Mouse (Mus musculus): ENCODE data around the gene Shld2. TPM values are rescaled to one million over a fixed set of nuclear protein-coding genes. Genes with fewer than 3 reads are reported as not detected.

Shld2 gene
- polyA plus RNA-seq, 1 experiment, result 26.7 TPM

DNA sequence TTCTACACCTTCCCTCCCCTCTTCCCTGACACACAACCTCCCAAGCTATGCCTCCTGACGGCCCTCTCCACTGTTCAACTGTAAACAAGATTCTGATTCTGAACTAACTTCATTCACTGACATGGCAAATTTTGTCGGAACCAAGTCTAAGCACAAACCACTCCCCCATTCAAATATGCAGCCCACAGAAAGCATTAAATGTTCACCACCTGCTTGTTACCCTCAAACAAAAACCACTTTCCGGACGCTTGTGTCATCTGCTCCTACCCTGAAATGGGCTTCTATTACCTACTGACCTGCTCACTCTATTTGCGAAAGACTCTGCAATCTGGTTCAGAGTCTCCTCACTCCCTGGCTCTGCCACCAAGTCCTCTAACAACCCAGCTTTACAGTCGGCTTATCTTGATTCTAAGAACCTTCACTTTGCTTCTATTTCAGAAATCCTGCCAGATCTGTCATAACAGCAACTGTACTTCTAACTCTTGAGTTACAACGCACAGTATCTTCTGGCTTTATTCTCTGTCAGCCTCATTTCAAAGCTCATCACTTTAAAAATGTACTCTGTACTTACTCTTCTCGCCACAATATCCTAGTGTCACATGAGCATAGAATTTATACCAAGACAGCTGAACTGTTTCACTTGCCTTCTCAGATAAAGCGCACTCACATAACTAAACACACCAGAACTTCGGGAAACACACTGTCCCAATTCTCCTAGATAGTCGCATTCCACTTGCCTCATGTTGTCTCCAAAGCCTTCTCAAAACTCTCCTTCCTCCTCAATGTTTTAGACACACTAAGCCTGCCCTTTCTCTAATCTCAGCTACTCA, 11.2 kb downstream of the Shld2 start:
- TF ChIP-seq POLR2A (IDR thresholded peaks at IDR 0.05; ENCODE audit: insufficient read depth, low read length) (no peak), EP300 (IDR thresholded peaks at IDR 0.05; ENCODE audit: insufficient read depth, low read depth, low read length) (no peak), CTCF (IDR thresholded peaks at IDR 0.05; ENCODE audit: low read depth, low read length) (no peak)
- no peak overlapping the region for H3K4me3 ChIP-seq (ENCODE audit: low read depth, low read length)
- H3K36me3 ChIP-seq (ENCODE audit: control insufficient read depth, insufficient read depth, low read length, poor library complexity, severe bottlenecking), result no peaks in the 10 kb centered on the region
- no peaks in the 10 kb centered on the region for H3K9me3 ChIP-seq (replicated peaks; ENCODE audit: control insufficient read depth, insufficient read depth, low read length, poor library complexity, severe bottlenecking)
- H3K27me3 ChIP-seq (ENCODE audit: control insufficient read depth, insufficient read depth, low read length, poor library complexity, severe bottlenecking), result no peaks in the 10 kb centered on the region
- H3K27ac ChIP-seq (ENCODE audit: insufficient read depth, low read length), result peak overlapping the region; percentile 94
- 0 out of 2 replicates have a peak overlapping the region, but pooled peaks have one; percentile 37 for H3K9ac ChIP-seq (ENCODE audit: low read depth, poor library complexity, severe bottlenecking)
- H3K4me1 ChIP-seq (ENCODE audit: control insufficient read depth, insufficient read depth, low read length), result no peaks in the 10 kb centered on the region

DNA sequence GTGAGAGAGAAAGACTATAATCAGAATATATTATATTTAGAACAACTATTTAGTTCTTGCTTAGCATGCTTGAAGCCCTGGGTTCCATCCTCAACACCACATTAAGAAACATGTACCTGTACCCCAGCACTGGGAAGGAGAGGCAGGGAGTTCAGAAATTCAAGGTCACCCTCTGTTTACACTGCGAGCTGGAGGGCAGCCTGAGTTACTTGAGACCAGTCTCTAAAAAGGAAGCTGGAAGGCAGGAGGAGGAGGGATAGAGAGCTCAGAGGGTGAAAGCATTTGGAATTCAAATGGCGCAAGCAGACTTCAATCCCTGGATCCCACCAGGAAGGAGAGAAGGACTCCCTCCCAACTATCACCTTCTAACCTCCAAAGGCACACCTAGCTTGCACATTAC, 12.7 kb downstream of the Shld2 start:
- H3K9me3 ChIP-seq (replicated peaks; ENCODE audit: control insufficient read depth, insufficient read depth, low read length, poor library complexity, severe bottlenecking), result no peaks in the 10 kb centered on the region
- H3K27me3 ChIP-seq (ENCODE audit: control insufficient read depth, insufficient read depth, low read length, poor library complexity, severe bottlenecking), result no peaks in the 10 kb centered on the region
- no peaks in the 10 kb centered on the region for H3K4me1 ChIP-seq (ENCODE audit: control insufficient read depth, insufficient read depth, low read length)
- H3K27ac ChIP-seq (ENCODE audit: insufficient read depth, low read length), result peak overlapping the region; percentile 91
- H3K4me3 ChIP-seq (ENCODE audit: low read depth, low read length), result no peak overlapping the region
- H3K36me3 ChIP-seq (ENCODE audit: control insufficient read depth, insufficient read depth, low read length, poor library complexity, severe bottlenecking), result no peaks in the 10 kb centered on the region
- TF ChIP-seq CTCF (IDR thresholded peaks at IDR 0.05; ENCODE audit: low read depth, low read length), result no peak
- TF ChIP-seq POLR2A (IDR thresholded peaks at IDR 0.05; ENCODE audit: insufficient read depth, low read length), result no peak
- TF ChIP-seq EP300 (IDR thresholded peaks at IDR 0.05; ENCODE audit: insufficient read depth, low read depth, low read length), result peak; percentile 97
- H3K9ac ChIP-seq (ENCODE audit: low read depth, poor library complexity, severe bottlenecking), result no peak overlapping the region

DNA sequence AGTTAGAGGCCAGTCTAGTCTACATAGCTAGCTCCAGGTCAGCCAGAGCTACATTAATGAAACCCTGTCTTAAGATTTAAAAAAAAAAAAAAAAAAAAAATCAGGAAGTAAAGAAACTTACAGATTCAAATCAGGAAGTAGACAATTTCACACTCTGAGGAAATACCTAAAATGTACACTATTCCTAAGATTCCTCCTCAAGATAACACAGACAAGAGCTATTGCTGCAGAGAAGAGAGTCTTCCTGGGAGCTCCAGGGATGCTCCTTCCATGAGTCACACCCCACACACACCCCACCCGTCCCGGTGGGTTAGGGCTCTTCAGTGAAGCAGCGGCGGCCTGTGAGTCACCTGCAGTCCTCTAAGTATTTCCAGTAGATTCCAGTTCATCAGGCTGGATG, 13.3 kb downstream of the Shld2 start:
- no peak overlapping the region for H3K9ac ChIP-seq (ENCODE audit: low read depth, poor library complexity, severe bottlenecking)
- no peaks in the 10 kb centered on the region for H3K36me3 ChIP-seq (ENCODE audit: control insufficient read depth, insufficient read depth, low read length, poor library complexity, severe bottlenecking)
- no peaks in the 10 kb centered on the region for H3K9me3 ChIP-seq (replicated peaks; ENCODE audit: control insufficient read depth, insufficient read depth, low read length, poor library complexity, severe bottlenecking)
- H3K27me3 ChIP-seq (ENCODE audit: control insufficient read depth, insufficient read depth, low read length, poor library complexity, severe bottlenecking), result no peaks in the 10 kb centered on the region
- TF ChIP-seq CTCF (IDR thresholded peaks at IDR 0.05; ENCODE audit: low read depth, low read length) (no peak), EP300 (IDR thresholded peaks at IDR 0.05; ENCODE audit: insufficient read depth, low read depth, low read length) (peak; percentile 77), POLR2A (IDR thresholded peaks at IDR 0.05; ENCODE audit: insufficient read depth, low read length) (no peak)
- H3K27ac ChIP-seq (ENCODE audit: insufficient read depth, low read length), result peak overlapping the region; percentile 71
- H3K4me3 ChIP-seq (ENCODE audit: low read depth, low read length), result no peak overlapping the region
- H3K4me1 ChIP-seq (ENCODE audit: control insufficient read depth, insufficient read depth, low read length), result no peaks in the 10 kb centered on the region

DNA sequence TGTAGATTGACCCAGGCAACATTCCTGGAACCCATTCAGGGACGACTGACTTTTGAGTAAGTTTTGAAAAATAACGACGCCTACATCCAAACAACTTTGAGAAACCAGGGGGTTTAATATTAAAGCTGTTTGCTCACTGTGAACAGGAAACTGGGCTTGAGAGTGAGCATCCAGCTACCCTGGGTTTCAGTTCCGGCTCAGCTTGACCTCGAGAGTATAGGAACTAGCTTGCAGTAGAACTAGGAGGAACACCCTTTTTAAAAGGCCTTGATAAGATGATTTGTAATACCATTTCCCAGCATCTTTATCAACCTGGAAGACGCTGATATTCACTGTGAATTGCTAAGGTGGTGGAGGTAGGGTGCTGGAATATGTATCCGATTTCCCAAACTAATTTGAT, 13.9 kb downstream of the Shld2 start:
- H3K4me3 ChIP-seq (ENCODE audit: low read depth, low read length), result no peak overlapping the region
- no peaks in the 10 kb centered on the region for H3K27me3 ChIP-seq (ENCODE audit: control insufficient read depth, insufficient read depth, low read length, poor library complexity, severe bottlenecking)
- H3K9ac ChIP-seq (ENCODE audit: low read depth, poor library complexity, severe bottlenecking), result peak overlapping the region; percentile 56; the same call in 1 of the 2 replicates
- no peaks in the 10 kb centered on the region for H3K4me1 ChIP-seq (ENCODE audit: control insufficient read depth, insufficient read depth, low read length)
- no peak for TF ChIP-seq POLR2A (IDR thresholded peaks at IDR 0.05; ENCODE audit: insufficient read depth, low read length)
- TF ChIP-seq EP300 (IDR thresholded peaks at IDR 0.05; ENCODE audit: insufficient read depth, low read depth, low read length), result no peak
- no peak for TF ChIP-seq CTCF (IDR thresholded peaks at IDR 0.05; ENCODE audit: low read depth, low read length)
- no peaks in the 10 kb centered on the region for H3K9me3 ChIP-seq (replicated peaks; ENCODE audit: control insufficient read depth, insufficient read depth, low read length, poor library complexity, severe bottlenecking)
- no peaks in the 10 kb centered on the region for H3K36me3 ChIP-seq (ENCODE audit: control insufficient read depth, insufficient read depth, low read length, poor library complexity, severe bottlenecking)
- H3K27ac ChIP-seq (ENCODE audit: insufficient read depth, low read length), result peak overlapping the region; percentile 39

DNA sequence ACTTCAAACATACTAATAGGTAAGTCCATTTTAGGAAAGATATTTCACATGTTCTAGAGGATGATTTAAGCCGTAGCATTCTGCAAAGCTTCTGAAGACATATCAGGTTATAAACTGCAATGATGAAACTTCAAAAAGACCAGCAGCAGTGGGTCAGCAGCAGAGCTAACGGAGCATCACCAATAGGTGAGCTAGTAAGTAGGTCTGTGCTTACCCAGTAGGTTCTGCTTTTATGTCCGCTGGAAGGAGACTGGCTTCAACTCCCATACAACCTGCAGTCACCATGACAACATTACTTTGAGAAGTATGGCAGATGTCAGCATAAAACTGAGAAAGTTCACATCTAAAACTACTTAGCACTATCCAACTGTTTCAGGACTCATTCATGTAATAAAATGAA, 16.7 kb downstream of the Shld2 start:
- Histone ChIP-seq H3K36me3 (ENCODE audit: control insufficient read depth, insufficient read depth, low read length, poor library complexity, severe bottlenecking) (no peaks in the 10 kb centered on the region), H3K9ac (ENCODE audit: low read depth, poor library complexity, severe bottlenecking) (no peak overlapping the region), H3K4me1 (ENCODE audit: control insufficient read depth, insufficient read depth, low read length) (no peaks in the 10 kb centered on the region), H3K9me3 (replicated peaks; ENCODE audit: control insufficient read depth, insufficient read depth, low read length, poor library complexity, severe bottlenecking) (no peaks in the 10 kb centered on the region), H3K4me3 (ENCODE audit: low read depth, low read length) (no peak overlapping the region), H3K27ac (ENCODE audit: insufficient read depth, low read length) (no peak overlapping the region), H3K27me3 (ENCODE audit: control insufficient read depth, insufficient read depth, low read length, poor library complexity, severe bottlenecking) (no peaks in the 10 kb centered on the region)
- no peak for TF ChIP-seq POLR2A (IDR thresholded peaks at IDR 0.05; ENCODE audit: insufficient read depth, low read length)
- no peak for TF ChIP-seq EP300 (IDR thresholded peaks at IDR 0.05; ENCODE audit: insufficient read depth, low read depth, low read length)
- no peak for TF ChIP-seq CTCF (IDR thresholded peaks at IDR 0.05; ENCODE audit: low read depth, low read length)

DNA sequence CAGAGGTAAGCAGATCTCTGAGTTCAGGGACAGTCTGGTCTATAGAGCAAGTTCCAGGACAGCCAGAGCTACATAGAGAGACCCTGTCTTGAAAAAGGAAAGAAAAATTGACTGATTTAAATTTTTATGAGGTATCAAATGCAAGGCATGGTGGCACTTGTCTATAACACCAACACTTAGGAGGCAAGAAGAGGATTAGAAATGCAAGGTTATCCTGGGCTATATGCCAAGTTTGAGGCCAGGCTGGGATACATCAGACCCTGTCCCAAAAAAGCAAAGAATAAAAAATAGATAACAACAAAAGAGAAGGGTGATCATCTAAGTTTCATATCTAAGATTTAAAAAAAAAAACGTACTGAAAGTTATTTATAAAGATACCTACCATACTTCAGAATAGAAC, 20.1 kb downstream of the Shld2 start:
- Histone ChIP-seq H3K9ac (ENCODE audit: low read depth, poor library complexity, severe bottlenecking) (no peak overlapping the region), H3K9me3 (replicated peaks; ENCODE audit: control insufficient read depth, insufficient read depth, low read length, poor library complexity, severe bottlenecking) (no peaks in the 10 kb centered on the region), H3K36me3 (ENCODE audit: control insufficient read depth, insufficient read depth, low read length, poor library complexity, severe bottlenecking) (no peaks in the 10 kb centered on the region), H3K4me3 (ENCODE audit: low read depth, low read length) (no peak overlapping the region), H3K27me3 (ENCODE audit: control insufficient read depth, insufficient read depth, low read length, poor library complexity, severe bottlenecking) (no peaks in the 10 kb centered on the region), H3K4me1 (ENCODE audit: control insufficient read depth, insufficient read depth, low read length) (no peaks in the 10 kb centered on the region), H3K27ac (ENCODE audit: insufficient read depth, low read length) (no peak overlapping the region)
- TF ChIP-seq CTCF (IDR thresholded peaks at IDR 0.05; ENCODE audit: low read depth, low read length) (no peak), EP300 (IDR thresholded peaks at IDR 0.05; ENCODE audit: insufficient read depth, low read depth, low read length) (no peak), POLR2A (IDR thresholded peaks at IDR 0.05; ENCODE audit: insufficient read depth, low read length) (no peak)

Measured in ES-Bruce4 (cell line).